Mouse (Mus musculus) left cerebral cortex, adult 11 months (tissue): ENCODE measurements around the gene Ncdn.

ENCODE experiments used
- DNase-seq: peaks from one replicate; pipeline ENCODE4 v3.0.0; 2022; ENCODE audit warnings: low spot score

The Ncdn gene

DNA sequence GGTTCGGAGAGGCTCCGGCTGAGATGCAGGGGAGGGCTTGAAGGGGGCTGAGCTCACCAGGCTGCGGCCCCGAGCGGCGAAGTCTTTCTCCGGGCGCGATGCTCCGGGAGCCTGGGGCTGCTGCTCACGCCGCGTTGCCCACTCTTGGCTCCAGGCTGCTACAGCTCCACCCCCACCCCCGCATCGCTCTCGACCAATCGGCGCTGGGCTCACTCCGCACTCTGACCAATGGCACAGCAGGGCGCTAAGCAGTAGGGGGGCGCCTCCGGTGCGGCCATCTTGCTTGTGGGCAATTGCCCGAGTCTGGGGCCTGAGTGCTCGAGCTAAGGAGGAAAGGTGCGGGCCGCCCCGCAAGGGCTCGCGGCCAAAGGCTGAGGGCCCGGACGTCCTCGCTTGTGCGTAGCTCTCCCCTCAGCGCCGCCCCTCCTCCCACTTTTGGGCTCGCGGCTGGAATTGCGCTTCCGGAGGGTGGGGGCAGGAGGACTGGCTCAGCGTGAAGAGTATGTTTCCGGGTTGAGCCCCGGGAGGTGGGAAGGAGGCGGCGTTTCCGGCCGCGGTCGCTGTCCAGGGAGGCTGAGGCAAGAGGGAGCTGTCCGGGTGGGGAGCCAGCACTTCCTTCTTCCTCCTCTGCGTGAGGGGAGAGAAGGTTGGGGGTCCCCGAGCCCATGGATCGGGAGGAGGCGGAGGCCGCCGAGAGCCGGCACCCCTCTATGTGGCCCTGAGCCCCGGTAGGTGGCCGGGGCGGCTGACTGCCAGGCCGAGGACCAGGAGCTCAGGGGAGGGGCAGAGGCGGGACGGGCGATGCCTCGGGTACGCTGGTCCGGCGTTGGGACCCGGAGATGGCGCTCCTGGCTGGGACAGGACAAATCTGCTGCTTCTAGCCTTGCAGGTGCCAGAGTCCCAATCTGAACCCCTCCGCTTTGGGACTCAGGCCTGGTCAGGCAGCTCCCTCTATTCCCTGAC, at the start of gene Ncdn, which contains the start of gene AU040320:
Gene Ncdn (minus strand): TSS at position 171 of the 963 bp plus-strand sequence.
Gene AU040320 (plus strand): TSS at position 277 of the 963 bp plus-strand sequence.
- DNase-seq = peak; percentile 98

DNA sequence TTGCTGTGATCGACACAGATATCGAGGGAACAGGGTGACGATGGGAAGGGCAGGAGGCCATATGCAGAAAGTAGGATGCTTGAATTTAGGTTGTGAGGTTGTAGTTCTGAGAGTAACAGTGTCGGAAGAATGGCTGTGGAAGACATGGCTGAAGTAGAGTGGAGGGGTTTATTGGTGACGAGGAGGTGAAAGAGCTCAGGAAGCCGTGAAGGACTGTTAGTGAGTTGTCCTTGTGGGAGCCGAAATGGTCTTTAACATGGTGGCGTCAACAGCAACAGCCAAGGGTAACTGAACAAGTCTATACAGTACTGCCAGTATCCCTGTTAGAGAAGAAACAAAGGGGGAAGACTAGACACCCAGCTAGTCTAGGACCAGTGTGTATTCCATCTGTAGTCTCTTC, 48.9 kb upstream of the Ncdn start:
- no peak for DNase-seq

DNA sequence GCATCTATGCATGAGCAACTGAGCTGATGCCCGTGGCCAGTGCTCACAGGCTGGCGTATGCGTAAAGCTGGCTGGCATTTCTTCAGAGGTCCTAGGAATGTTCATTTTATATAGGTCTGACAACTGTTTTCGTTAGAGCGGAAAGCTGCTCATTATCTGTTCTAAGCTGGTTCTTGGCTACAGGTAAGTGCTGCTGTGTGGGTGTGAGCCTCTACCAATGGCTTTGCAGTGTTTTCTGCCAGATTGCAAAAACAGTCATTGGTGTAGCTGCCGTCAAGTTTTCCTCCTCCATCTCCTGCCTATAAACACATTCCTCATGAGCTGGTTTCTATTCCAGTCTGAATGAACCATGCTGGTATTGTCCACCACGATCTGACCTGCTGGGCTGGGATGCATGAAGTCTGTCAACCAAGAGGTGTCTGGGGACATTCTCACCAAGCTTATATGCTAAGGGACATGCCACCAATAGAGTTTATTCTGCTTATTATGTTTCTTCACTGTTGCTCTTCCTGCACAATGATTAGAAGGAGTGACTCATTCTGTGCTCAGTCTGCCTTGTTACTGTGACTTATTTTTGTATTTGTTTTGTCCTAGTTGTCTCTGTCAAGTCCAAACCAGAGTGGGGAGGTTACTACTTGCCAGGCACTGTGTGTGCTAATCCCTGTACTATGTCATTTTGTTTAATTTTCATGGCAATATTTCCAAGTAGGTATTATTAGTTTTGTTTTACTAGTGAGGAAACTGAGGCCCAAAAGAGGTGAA, 39.3 kb upstream of the Ncdn start:
- DNase-seq = no peak

- no peak for DNase-seq
These were observed 29.8 kb upstream of the Ncdn start for GRCm38 (mm10) chr4:126782996-126783395.

GRCm38 (mm10) chr4:126782512-126782911, 29.3 kb upstream of the Ncdn start:
- no peak for DNase-seq

DNA sequence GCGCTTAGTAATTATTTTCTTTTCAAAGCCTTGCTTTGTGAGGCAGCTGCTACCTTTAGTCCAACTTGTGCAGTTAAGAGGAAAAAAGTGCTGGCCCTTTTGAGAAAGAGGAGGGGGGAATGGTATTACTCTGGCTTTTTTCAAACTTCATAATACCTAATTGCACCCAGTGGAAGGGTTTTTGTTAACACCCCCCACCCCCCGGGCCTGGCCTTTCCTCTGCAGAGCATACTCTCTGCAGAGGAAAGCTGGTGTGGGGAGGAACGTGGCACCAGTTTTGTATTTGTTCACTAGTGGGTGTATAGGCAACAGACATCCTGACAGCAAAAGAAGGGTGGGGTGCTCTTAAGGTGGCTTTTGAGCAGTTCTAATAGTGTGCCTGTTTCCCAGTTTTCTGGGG, 28.6 kb upstream of the Ncdn start:
- no peak for DNase-seq

- no peak for DNase-seq
These were observed 26.9 kb upstream of the Ncdn start for GRCm38 (mm10) chr4:126779826-126780775.

DNA sequence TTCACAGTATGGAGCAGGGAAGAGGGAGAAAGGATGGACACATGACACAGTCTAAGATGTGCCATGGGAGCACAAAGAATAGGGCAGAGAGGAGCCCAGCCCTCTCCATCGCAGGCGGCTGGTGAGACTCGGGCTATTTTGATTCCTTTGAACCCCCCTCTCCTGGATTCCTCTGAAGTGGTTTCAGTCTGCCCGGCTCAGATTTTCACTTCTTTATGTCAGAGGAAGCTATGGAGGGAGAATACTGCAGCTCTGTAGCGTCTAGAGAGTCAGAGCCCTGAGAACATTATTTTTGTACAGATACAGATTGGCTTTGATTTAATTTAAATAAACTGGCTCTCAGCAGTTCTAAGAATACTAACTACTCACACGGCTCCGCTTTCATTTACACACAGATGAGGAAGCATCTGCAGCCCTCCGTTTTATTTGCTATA, 25.9 kb upstream of the Ncdn start:
- no peak for DNase-seq

DNA sequence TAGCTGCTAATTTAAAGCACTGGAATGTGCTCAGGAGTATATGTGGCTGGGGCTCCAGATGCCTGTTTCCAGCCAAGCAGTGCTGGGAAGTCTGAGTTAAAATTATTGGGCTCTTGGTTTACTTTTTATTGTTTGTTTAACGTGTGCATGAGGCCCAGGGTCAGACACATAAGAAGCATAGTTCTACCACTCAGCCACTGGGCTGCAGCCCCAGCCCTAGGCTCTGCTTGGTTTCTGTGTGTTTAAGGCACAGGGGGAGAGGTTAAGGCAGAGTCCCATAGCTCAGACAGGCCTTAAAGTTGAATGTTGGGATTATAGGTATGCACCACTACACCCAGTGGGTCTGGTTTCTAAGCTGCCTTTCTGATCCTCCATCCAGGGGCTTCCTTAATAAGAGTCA, 21.9 kb upstream of the Ncdn start:
- DNase-seq = no peak

DNA sequence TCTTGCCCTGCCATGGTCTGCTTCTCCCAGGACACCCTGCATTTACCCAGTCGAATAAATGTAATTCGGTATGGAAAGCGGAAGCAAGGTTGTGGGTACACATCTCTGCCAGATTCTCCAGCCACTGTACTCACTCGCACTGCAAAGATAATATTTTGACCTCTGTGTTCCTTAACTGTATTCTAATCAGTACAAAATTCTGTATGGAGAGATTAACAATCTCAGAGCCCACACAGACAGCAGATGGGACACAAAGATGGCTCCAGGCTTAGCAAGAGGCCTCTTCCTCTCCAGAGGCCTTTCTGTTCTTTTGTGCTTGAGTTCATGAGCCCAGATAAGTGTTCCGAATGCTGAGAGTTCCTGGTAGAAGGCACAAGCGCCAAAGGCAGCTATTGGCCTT, 20.6 kb upstream of the Ncdn start:
- DNase-seq = no peak

DNA sequence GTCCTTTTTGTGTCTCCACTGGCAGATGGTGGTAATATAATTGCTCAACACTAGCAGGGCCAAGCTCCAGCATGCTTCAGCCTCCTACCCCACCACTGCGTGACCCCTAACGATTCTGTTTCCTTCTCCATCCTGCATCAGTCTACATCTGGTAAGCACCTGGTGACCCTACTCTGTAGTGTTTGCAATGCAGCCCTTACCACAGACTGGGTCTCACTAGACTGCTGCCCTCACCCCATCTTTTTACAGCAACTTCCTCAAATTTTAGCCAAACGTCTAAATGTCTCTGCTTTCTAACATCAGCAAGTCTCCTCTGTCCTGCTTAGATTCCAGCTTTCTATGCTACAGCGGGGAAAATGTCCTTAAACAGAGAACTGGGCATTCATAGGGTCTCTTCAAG, 17.6 kb upstream of the Ncdn start:
- no peak for DNase-seq

DNA sequence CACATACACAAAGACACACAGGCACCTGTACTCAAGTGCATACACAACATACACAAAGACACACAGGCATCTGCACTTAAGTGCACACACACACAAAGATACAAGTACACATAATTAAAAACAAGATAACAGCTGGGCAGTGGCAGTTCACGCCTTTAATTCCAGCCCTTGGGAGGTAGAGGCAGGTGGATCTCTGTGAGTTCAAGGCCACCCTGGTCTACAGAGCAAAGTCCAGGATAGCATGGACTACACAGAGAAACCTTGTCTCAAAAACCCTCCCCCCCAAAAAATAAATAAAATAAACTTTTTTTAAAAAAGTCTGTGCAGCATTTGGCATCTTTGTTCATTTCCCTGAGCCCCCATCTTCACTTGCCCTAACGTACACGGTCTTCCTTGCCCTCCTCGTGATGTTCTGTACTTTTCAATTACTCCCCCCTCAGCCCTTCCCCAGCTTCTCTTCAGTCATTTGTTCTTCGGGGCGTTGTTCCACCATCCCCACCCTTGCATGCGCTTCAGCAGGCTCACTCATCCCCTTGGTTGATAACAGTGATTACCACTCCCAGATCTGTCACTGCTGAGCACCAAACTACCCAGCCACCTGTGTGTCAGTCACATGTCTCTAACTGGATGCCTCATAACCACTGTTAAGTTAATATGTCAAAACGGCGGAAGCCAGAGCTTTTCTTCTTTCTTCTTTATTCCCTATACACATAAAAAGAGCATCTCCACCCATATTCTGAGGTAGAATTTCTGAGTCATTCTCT, 16.7 kb upstream of the Ncdn start:
- no peak for DNase-seq

GRCm38 (mm10) chr4:126763483-126763882, 10.2 kb upstream of the Ncdn start:
- no peak for DNase-seq

GRCm38 (mm10) chr4:126762586-126763359, 9.5 kb upstream of the Ncdn start:
- no peak for DNase-seq

- DNase-seq = no peak
These were observed 6.2 kb upstream of the Ncdn start for GRCm38 (mm10) chr4:126759435-126759834.

DNA sequence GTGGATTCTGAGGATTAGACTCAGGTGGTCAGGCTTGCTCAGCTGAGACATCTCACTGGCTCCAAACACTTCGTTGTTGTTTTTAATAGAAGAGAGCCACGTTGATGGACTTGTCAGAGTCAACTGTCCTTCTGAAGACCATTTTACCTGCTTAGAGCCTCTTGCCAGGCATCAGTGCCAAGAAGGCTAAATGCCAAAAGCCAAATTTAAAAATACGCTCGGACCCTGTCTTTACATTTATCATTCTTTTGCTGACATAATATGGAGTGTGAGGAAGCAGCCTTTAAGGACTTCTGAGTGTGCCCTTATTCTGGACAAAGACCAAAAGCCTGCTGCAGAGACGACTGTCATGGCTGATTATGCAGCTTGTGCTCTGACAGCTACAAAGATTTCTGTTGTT, 5.1 kb upstream of the Ncdn start:
- DNase-seq = no peak

DNA sequence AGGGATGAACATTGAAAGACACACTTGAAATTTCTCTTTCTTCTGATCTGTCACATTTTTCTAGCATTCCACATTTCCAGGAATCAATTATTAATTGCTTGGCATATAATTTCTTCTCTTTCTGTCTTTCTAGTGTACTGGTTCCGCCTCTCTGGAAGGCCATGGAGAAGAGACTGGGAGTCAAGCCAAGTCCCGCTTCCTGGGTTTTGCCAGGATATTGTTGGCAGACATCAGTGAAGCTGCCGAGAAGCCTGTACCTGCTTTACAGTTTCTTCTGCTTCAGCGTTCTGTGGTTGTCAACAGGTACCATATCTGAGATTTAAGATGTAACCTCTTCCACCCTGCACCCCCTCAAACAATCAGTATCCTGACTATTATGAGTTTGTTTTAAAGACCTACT, 3.5 kb upstream of the Ncdn start:
- DNase-seq = no peak

DNA sequence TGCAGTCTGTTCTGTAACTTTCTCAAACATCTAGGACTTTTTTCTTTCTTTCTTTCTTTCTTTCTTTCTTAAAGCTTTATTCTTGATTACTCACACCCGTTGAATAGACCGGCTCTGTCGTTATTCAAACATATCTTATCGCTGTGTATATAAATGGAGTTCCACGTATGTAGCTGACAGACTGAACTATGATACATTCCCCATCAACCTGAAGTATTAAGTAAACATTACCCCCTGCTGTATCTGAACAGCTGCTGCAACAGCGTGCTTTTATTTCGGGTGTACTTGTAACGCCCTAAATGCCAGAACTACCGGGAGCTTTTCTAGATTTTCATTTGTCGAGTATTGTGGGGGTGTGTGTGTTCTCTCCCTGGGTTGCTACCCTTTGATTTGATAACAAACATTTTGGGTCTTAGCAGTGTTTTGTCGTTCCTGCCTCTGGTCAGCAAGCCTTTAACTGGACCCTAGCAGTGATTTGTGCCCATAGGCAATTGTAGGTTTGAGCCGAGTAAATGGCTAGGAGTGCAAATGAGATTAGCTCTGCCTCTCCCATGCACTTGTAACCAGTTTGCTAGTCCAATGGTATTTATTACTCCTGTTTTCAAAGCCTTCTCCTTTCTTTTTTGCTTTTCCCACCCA, 1.6 kb upstream of the Ncdn start:
- DNase-seq = no peak

- no peak for DNase-seq
These were observed 983 bp upstream of the Ncdn start for GRCm38 (mm10) chr4:126754231-126754611.

DNA sequence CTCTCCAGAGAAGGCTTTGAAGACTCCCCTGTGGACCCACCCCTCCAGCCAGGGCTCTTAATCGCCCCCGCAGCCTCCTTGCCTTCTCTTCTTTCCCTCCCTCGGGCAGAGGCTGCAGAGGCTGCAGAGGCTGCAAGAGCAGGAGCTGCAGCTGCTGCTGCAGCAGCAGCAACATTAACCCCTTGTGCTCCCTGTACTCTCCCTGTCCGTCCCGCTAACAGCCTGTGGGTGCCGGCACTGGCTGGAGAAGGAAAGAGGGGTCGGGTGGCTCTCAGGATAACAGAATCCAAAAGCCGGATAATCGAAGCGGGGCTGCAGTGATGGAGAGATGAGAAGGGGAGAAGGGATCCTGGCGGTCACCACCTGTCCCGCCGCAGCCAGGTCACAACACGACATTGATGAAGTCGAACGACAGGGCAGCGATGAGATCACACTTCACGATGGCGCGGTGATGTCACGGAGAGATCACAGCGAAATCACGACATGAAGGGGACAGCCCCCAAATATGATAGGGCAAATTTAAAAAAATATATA, 563 bp downstream of the Ncdn start:
- DNase-seq = no peak
